Mouse (Mus musculus) MEL (cell line): ENCODE results near the gene Tbxa2r. TPM values are rescaled to one million over a fixed set of nuclear protein-coding genes. Genes with fewer than 3 reads are reported as not detected.

Experiments used
- DNase-seq: peaks from one replicate; pipeline ENCODE4 v3.0.0; 2011; ENCODE audit warnings: low read depth, low spot score
- H3K27ac ChIP-seq: 2 replicates; pipeline ENCODE4 v1.5.1; 2012; ENCODE audit warnings: low read depth, mild to moderate bottlenecking, control low read depth, low read length, moderate library complexity; ENCODE audit not compliant: control insufficient read depth
- H3K27me3 ChIP-seq, 2 experiments: fragments of 150-350 bp in 1 of 2; sonication (generic) in 1 of 2; 2 replicates each; pipeline ENCODE4 v1.6.1; 2012; ENCODE audit warnings: low read length in 2 of 2, mild to moderate bottlenecking in 2 of 2, improper control_type of control experiment in 1 of 2, moderate library complexity in 1 of 2; ENCODE audit not compliant: insufficient read depth in 2 of 2, control insufficient read depth in 1 of 2
- H3K36me3 ChIP-seq, 2 experiments: 2 replicates each; pipeline ENCODE4 v1.6.1; 2012 to 2014; ENCODE audit warnings: low read length in 2 of 2, improper control_type of control experiment in 1 of 2, inconsistent platforms in 1 of 2, mild to moderate bottlenecking in 1 of 2; ENCODE audit not compliant: insufficient read depth in 2 of 2, control insufficient read depth in 1 of 2
- H3K4me1 ChIP-seq, 2 experiments: fragments of 150-350 bp in 1 of 2; sonication (generic) in 1 of 2; 2 replicates each; pipeline ENCODE4 v1.6.1; 2012; ENCODE audit warnings: low read length in 2 of 2, improper control_type of control experiment in 1 of 2, mild to moderate bottlenecking in 1 of 2; ENCODE audit not compliant: insufficient read depth in 2 of 2, control insufficient read depth in 1 of 2
- H3K4me3 ChIP-seq, 2 experiments: fragments of 150-350 bp in 1 of 2; sonication (generic) in 1 of 2; 2 replicates each; pipeline ENCODE4 v1.5.1; 2012; ENCODE audit warnings: low read depth in 2 of 2, low read length in 2 of 2, mild to moderate bottlenecking in 2 of 2, moderate library complexity in 2 of 2, control low read depth in 1 of 2, improper control_type of control experiment in 1 of 2; ENCODE audit not compliant: control insufficient read depth in 1 of 2, insufficient read depth in 1 of 2
- H3K79me2 ChIP-seq: 2 replicates; pipeline ENCODE4 v1.6.1; 2012; ENCODE audit warnings: mild to moderate bottlenecking, low read length, moderate library complexity; ENCODE audit not compliant: control insufficient read depth, poor library complexity, insufficient read depth
- H3K9ac ChIP-seq: 2 replicates; pipeline ENCODE4 v1.6.1; 2012; ENCODE audit warnings: low read depth, mild to moderate bottlenecking, control low read depth, low read length, moderate library complexity; ENCODE audit not compliant: control insufficient read depth, poor library complexity, severe bottlenecking
- H3K9me3 ChIP-seq: fragments of 150-350 bp; sonication (generic); replicated peaks from 2 replicates; pipeline ENCODE4 v1.6.1; 2012; ENCODE audit warnings: mild to moderate bottlenecking, low read length, improper control_type of control experiment, moderate library complexity; ENCODE audit not compliant: insufficient read depth
- E2F4 ChIP-seq: IDR thresholded peaks from 2 replicates; pipeline ENCODE4 v1.6.1; 2011; ENCODE audit warnings: low read depth, low read length, improper control_type of control experiment, borderline replicate concordance
- ELF1 ChIP-seq: IDR thresholded peaks from 2 replicates; pipeline ENCODE4 v1.6.1; 2014; ENCODE audit warnings: low read depth, mild to moderate bottlenecking, inconsistent platforms, low read length, improper control_type of control experiment, moderate library complexity
- ETS1 ChIP-seq: IDR thresholded peaks from 2 replicates; pipeline ENCODE4 v1.6.1; 2012; ENCODE audit warnings: low read depth, mild to moderate bottlenecking, inconsistent platforms, low read length, improper control_type of control experiment, moderate library complexity
- GABPA ChIP-seq: IDR thresholded peaks from 2 replicates; pipeline ENCODE4 v1.6.1; 2012; ENCODE audit warnings: low read depth, mild to moderate bottlenecking, inconsistent platforms, low read length, improper control_type of control experiment, moderate library complexity
- GATA1 ChIP-seq: IDR thresholded peaks from 2 replicates; pipeline ENCODE4 v1.6.1; 2011; ENCODE audit warnings: low read depth, low read length, improper control_type of control experiment
- HCFC1 ChIP-seq: IDR thresholded peaks from 2 replicates; pipeline ENCODE4 v1.6.1; 2012; ENCODE audit warnings: low read depth, mild to moderate bottlenecking, inconsistent platforms, low read length, improper control_type of control experiment, moderate library complexity
- JUND ChIP-seq: IDR thresholded peaks from 2 replicates; pipeline ENCODE4 v1.6.1; 2011; ENCODE audit warnings: low read depth, mild to moderate bottlenecking, improper control_type of control experiment, low read length
- MAX ChIP-seq: IDR thresholded peaks from 2 replicates; pipeline ENCODE4 v1.6.1; 2011; ENCODE audit warnings: low read length, improper control_type of control experiment
- MEF2A ChIP-seq: IDR thresholded peaks from 2 replicates; pipeline ENCODE4 v1.6.1; 2014; ENCODE audit warnings: low read depth, mild to moderate bottlenecking, inconsistent platforms, low read length, improper control_type of control experiment; ENCODE audit not compliant: poor library complexity, insufficient replicate concordance, severe bottlenecking; ENCODE audit errors: extremely low read depth
- MXI1 ChIP-seq: IDR thresholded peaks from 2 replicates; pipeline ENCODE4 v1.6.1; 2011; ENCODE audit warnings: mild to moderate bottlenecking, low read depth, low read length, improper control_type of control experiment
- NRF1 ChIP-seq: IDR thresholded peaks from 2 replicates; pipeline ENCODE4 v1.6.1; 2014; ENCODE audit warnings: low read depth, mild to moderate bottlenecking, inconsistent platforms, low read length, improper control_type of control experiment, moderate library complexity; ENCODE audit not compliant: poor library complexity, insufficient read depth, severe bottlenecking
- POLR2AphosphoS2 ChIP-seq: IDR thresholded peaks from 2 replicates; pipeline ENCODE4 v1.6.1; 2011; ENCODE audit warnings: low read length, improper control_type of control experiment
- POLR2AphosphoS5 ChIP-seq: IDR thresholded peaks from 2 replicates; pipeline ENCODE4 v1.6.1; 2012; ENCODE audit warnings: low read depth, borderline replicate concordance, mild to moderate bottlenecking, inconsistent platforms, low read length, moderate library complexity, mixed read lengths
- RAD21 ChIP-seq: IDR thresholded peaks from 2 replicates; pipeline ENCODE4 v1.6.1; 2011; ENCODE audit warnings: mild to moderate bottlenecking, low read depth, low read length, improper control_type of control experiment
- RCOR1 ChIP-seq: IDR thresholded peaks from 2 replicates; pipeline ENCODE4 v1.6.1; 2012; ENCODE audit warnings: low read depth, mild to moderate bottlenecking, inconsistent platforms, low read length, improper control_type of control experiment
- SIN3A ChIP-seq: IDR thresholded peaks from 2 replicates; pipeline ENCODE4 v1.6.1; 2012; ENCODE audit warnings: low read length, improper control_type of control experiment, inconsistent platforms
- TAL1 ChIP-seq: IDR thresholded peaks from 2 replicates; pipeline ENCODE4 v1.6.1; 2012; ENCODE audit warnings: mild to moderate bottlenecking, inconsistent platforms, low read length, moderate library complexity, mixed read lengths
- TBP ChIP-seq: IDR thresholded peaks from 2 replicates; pipeline ENCODE4 v1.8.0; 2011; ENCODE audit warnings: low read depth, low read length, improper control_type of control experiment
- UBTF ChIP-seq: IDR thresholded peaks from 2 replicates; pipeline ENCODE4 v1.6.1; 2012; ENCODE audit warnings: low read depth, mild to moderate bottlenecking, inconsistent platforms, low read length, improper control_type of control experiment, moderate library complexity, borderline replicate concordance; ENCODE audit not compliant: insufficient read depth
- ZC3H11A ChIP-seq: IDR thresholded peaks from 2 replicates; pipeline ENCODE4 v1.6.1; 2012; ENCODE audit warnings: low read depth, mild to moderate bottlenecking, inconsistent platforms, low read length, improper control_type of control experiment
- polyA plus RNA-seq, 2 experiments: library from polyadenylated mRNA; stranded (reverse) in 1 of 2; unstranded in 1 of 2; fragments of >175 nt in 1 of 2; fragments of >200 nt in 1 of 2; gene quantifications; 2 replicates each; pipeline versions ENCODE4 v1.2.1 to v1.2.4; 2012; ENCODE audit warnings: low replicate concordance in 2 of 2, low read depth in 1 of 2; ENCODE audit not compliant: insufficient read length in 2 of 2, insufficient read depth in 1 of 2, missing spikeins in 1 of 2
- total RNA-seq: library from RNA; depleted of rRNA; stranded (reverse); fragments of 300-350 nt; gene quantifications from 2 replicates; pipeline ENCODE4 v1.2.3, GENCODE M21; 2012

Tbxa2r gene
- total and polyA plus RNA-seq, 3 experiments = 0.31 TPM; not detected in 2

GRCm38 (mm10) chr10:81323791-81324530 is 4.6 kb upstream of the Tbxa2r start:
- Histone ChIP-seq H3K9me3 (no peaks in the 10 kb centered on the region), H3K36me3 (peaks cover 2 to 4% of the 10 kb centered on the region in 2 experiments; a peak in 2 of 4 replicates), H3K27ac (no peak overlapping the region), H3K79me2 (peaks cover 20% of the 10 kb centered on the region), H3K4me1 (peaks cover 0 to 7% of the 10 kb centered on the region in 2 experiments; a peak in 3 of 4 replicates), H3K9ac (no peak overlapping the region), H3K4me3 (no peak overlapping the region), H3K27me3 (no peaks in the 10 kb centered on the region)
- TF ChIP-seq MXI1 (no peak), HCFC1 (no peak), GATA1 (no peak), SIN3A (no peak)
- no peak for DNase-seq

- no peaks in the 10 kb centered on the region for H3K27me3 ChIP-seq
- DNase-seq = no peak
- peaks cover 20% of the 10 kb centered on the region for H3K79me2 ChIP-seq
- no peak overlapping the region for H3K4me3 ChIP-seq
- H3K4me1 ChIP-seq = peaks cover 0 to 4% of the 10 kb centered on the region in 2 experiments; a peak in 2 of 4 replicates
- peaks cover 2 to 4% of the 10 kb centered on the region in 2 experiments; a peak in 2 of 4 replicates for H3K36me3 ChIP-seq
- no peak overlapping the region for H3K27ac ChIP-seq
- no peaks in the 10 kb centered on the region for H3K9me3 ChIP-seq
- TF ChIP-seq POLR2AphosphoS2 = no peak
- no peak for TF ChIP-seq ELF1
- TF ChIP-seq SIN3A = no peak
- TF ChIP-seq RAD21 = no peak
- TF ChIP-seq TBP = no peak
- no peak for TF ChIP-seq HCFC1
- no peak for TF ChIP-seq E2F4
- no peak for TF ChIP-seq TAL1
- no peak for TF ChIP-seq RCOR1
- no peak for TF ChIP-seq JUND
- no peak for TF ChIP-seq POLR2AphosphoS5
- TF ChIP-seq ETS1 = no peak
- no peak for TF ChIP-seq NRF1
- no peak for TF ChIP-seq MEF2A
- TF ChIP-seq GABPA = no peak
- no peak for TF ChIP-seq UBTF
- TF ChIP-seq GATA1 = no peak
- no peak for TF ChIP-seq MAX
- TF ChIP-seq ZC3H11A = no peak
- no peak overlapping the region for H3K9ac ChIP-seq
Measured at GRCm38 (mm10) chr10:81325176-81325575, 3.4 kb upstream of the Tbxa2r start.
